Mouse (Mus musculus): Measurements from ENCODE around the gene Ywhae. TPM values are rescaled to one million over a fixed set of nuclear protein-coding genes. Genes with fewer than 3 reads are reported as not detected.

Gene Ywhae
- polyA plus RNA-seq, 1 experiment: 188 TPM

DNA sequence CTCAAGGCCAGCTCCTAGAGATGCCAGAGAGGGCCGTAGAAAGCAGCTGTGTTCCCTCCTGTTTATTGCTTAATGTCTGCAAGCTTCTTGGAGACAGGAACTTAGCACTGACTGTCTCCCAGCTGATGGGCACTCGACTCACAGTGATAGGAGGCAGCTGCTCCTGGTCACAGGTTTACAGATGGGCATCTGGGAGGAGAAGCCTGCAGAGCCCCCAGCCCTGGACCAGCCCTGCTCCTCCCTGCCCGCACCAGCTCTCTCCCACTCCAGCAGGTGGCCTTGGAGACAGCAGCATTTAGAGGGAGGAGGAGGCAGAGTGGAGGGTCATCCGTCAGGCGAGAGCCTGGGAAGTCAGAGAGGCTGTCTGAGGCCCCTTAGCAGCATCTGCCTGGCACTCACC, 74.8 kb downstream of the Ywhae start:
- Histone ChIP-seq H3K4me3 (ENCODE audit: control insufficient read depth, low read depth, low read length) (no peak overlapping the region), H3K36me3 (ENCODE audit: control insufficient read depth, insufficient read depth, low read length) (no peaks in the 10 kb centered on the region), H3K27me3 (ENCODE audit: control insufficient read depth, insufficient read depth, low read length) (no peaks in the 10 kb centered on the region), H3K4me1 (ENCODE audit: control insufficient read depth, insufficient read depth, low read length) (no peaks in the 10 kb centered on the region; the same call in 1 of the 2 replicates), H3K27ac (ENCODE audit: control insufficient read depth, insufficient read depth, low read depth, low read length) (no peak overlapping the region)
- TF ChIP-seq POLR2A (IDR thresholded peaks at IDR 0.05; ENCODE audit: control insufficient read depth, low read depth, low read length) (no peak), CTCF (IDR thresholded peaks at IDR 0.05; ENCODE audit: control insufficient read depth, insufficient read depth, insufficient replicate concordance, low read depth, low read length) (no peak)

DNA sequence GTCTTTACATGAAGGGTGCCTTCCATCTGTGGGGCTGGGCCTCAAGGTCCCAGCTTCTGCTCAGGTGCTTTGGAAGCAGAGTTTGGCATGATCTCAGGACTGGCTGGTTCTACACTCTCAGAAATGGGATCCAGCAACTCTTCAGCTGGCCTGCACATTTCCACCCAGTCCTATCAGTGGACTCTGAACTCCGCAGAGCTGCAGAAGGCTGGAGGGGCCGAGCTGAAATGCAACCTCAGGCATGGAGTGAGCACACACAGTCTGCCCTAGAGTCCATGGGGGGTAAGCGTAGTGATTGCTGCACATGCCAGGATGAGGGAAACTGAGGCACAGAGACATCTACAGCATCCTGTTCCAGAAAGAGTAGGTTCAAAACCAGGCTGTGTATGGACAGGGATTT, 77.9 kb downstream of the Ywhae start:
- Histone ChIP-seq H3K4me1 (ENCODE audit: control insufficient read depth, insufficient read depth, low read length) (peaks cover 3% of the 10 kb centered on the region), H3K27ac (ENCODE audit: control insufficient read depth, insufficient read depth, low read depth, low read length) (no peak overlapping the region), H3K4me3 (ENCODE audit: control insufficient read depth, low read depth, low read length) (no peak overlapping the region), H3K27me3 (ENCODE audit: control insufficient read depth, insufficient read depth, low read length) (no peaks in the 10 kb centered on the region), H3K36me3 (ENCODE audit: control insufficient read depth, insufficient read depth, low read length) (no peaks in the 10 kb centered on the region)
- TF ChIP-seq CTCF (IDR thresholded peaks at IDR 0.05; ENCODE audit: control insufficient read depth, insufficient read depth, insufficient replicate concordance, low read depth, low read length) (no peak), POLR2A (IDR thresholded peaks at IDR 0.05; ENCODE audit: control insufficient read depth, low read depth, low read length) (no peak)

DNA sequence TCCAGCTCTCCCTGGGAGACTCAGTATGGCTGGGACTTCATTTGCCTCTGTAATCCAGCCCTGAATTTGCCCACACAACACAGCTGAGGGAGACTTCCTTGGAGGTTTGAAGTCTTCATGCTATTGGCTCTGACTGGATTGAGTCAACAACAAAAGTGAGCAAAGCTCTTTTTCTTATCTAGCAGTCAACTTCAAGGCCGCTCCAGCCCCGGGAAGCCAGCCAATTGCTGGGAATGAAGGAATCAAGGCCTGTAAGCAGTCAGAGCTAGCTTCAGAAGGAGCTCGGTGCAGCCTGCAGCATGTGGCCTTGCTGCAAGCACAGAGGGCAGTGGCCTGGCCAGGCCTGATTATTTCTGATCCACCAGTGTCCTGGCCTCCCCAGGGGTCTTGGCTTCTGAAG, 79.2 kb downstream of the Ywhae start:
- Histone ChIP-seq H3K27ac (ENCODE audit: control insufficient read depth, insufficient read depth, low read depth, low read length) (peak overlapping the region; percentile 90), H3K27me3 (ENCODE audit: control insufficient read depth, insufficient read depth, low read length) (no peaks in the 10 kb centered on the region), H3K4me3 (ENCODE audit: control insufficient read depth, low read depth, low read length) (no peak overlapping the region), H3K36me3 (ENCODE audit: control insufficient read depth, insufficient read depth, low read length) (no peaks in the 10 kb centered on the region), H3K4me1 (ENCODE audit: control insufficient read depth, insufficient read depth, low read length) (peaks cover 3% of the 10 kb centered on the region)
- TF ChIP-seq CTCF (IDR thresholded peaks at IDR 0.05; ENCODE audit: control insufficient read depth, insufficient read depth, insufficient replicate concordance, low read depth, low read length) (no peak), POLR2A (IDR thresholded peaks at IDR 0.05; ENCODE audit: control insufficient read depth, low read depth, low read length) (peak; percentile 59; the same call in 1 of the 2 replicates)

DNA sequence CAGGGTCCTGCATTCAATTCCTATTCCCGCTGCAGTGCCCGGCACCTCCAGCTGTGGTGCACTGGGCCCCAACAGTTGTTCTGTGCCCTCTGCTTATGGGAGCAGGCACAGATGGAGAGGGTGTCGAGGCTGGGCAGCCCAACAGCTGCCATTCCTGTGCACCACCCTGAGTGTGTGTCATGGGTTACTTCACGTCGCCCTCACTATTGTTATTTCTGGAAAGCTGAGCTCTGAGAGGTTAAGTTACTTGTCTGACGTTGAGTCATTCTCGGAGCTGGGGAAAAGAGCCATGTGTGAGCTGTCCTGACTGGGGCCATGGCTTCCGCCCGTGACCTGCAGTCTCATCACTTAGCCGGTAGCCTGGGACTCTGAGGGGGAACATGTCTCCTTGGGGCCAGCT, 80.4 kb downstream of the Ywhae start:
- TF ChIP-seq POLR2A (IDR thresholded peaks at IDR 0.05; ENCODE audit: control insufficient read depth, low read depth, low read length) (no peak), CTCF (IDR thresholded peaks at IDR 0.05; ENCODE audit: control insufficient read depth, insufficient read depth, insufficient replicate concordance, low read depth, low read length) (no peak)
- no peaks in the 10 kb centered on the region for H3K36me3 ChIP-seq (ENCODE audit: control insufficient read depth, insufficient read depth, low read length)
- no peak overlapping the region for H3K4me3 ChIP-seq (ENCODE audit: control insufficient read depth, low read depth, low read length)
- H3K27ac ChIP-seq (ENCODE audit: control insufficient read depth, insufficient read depth, low read depth, low read length): peak overlapping the region; percentile 59
- peaks cover 3% of the 10 kb centered on the region for H3K4me1 ChIP-seq (ENCODE audit: control insufficient read depth, insufficient read depth, low read length)
- H3K27me3 ChIP-seq (ENCODE audit: control insufficient read depth, insufficient read depth, low read length): no peaks in the 10 kb centered on the region

Other genes starting within 250 kb of the Ywhae start
- 45.6 and 48.8 TPM in 2 replicates for gene Prpf8, start 246.1 kb upstream of the Ywhae start, polyA plus RNA-seq (2012; rRNA removed)
- gene Rilp, start 222.8 kb upstream of the Ywhae start, polyA plus RNA-seq (2012; rRNA removed): 0.58 and 0.94 TPM in 2 replicates
- 0.64 and 0.77 TPM in 2 replicates for gene Scarf1, start 219.3 kb upstream of the Ywhae start, polyA plus RNA-seq (2012; rRNA removed)
- gene Slc43a2, start 201.2 kb upstream of the Ywhae start, polyA plus RNA-seq (2012; rRNA removed): 23.0 and 27.1 TPM in 2 replicates
- 39.4 and 41.3 TPM in 2 replicates for gene Pitpna, start 144.8 kb upstream of the Ywhae start, polyA plus RNA-seq (2012; rRNA removed)
- gene Inpp5k, start 101.9 kb upstream of the Ywhae start, polyA plus RNA-seq (2012; rRNA removed): 121 and 128 TPM in 2 replicates
- gene Myo1c, start 82.4 kb upstream of the Ywhae start, polyA plus RNA-seq (2012; rRNA removed): 41.3 and 48.7 TPM in 2 replicates
- 27.0 and 35.8 TPM in 2 replicates for gene Crk, start 53.6 kb upstream of the Ywhae start, polyA plus RNA-seq (2012; rRNA removed)
- gene Doc2b, start 63.2 kb downstream of the Ywhae start, polyA plus RNA-seq (2012; rRNA removed): 0.78 and 0.96 TPM in 2 replicates
- 0.91 and 1.8 TPM in 2 replicates for gene Rph3al, start 205.6 kb downstream of the Ywhae start, polyA plus RNA-seq (2012; rRNA removed)

All from testis, adult 2 months (tissue).